Comparison of ENCODE assay signal across 9 mouse cellular contexts in genomic region chr2:137101074-137101473, GRCm38 (mm10). TPM values are rescaled to one million over a fixed set of nuclear protein-coding genes. Genes with fewer than 3 reads are reported as not detected.
DNase-seq lines count a peak whose midpoint lies in the region; ATAC-seq and TF ChIP-seq lines count a peak whose summit lies in the region.
"Had no signal": no experiment of that assay in that cellular context is flagged by ENCODE, and none has a peak within 500 bp of the region (broad histone marks: within the 10 kb centered on the region; RNA-seq: fewer than 3 reads in every experiment).

No protein-coding gene starts in this region.

- no peaks in the 10 kb centered on the region for H3K9me3 ChIP-seq in hindbrain, postnatal 0 days (ENCODE audit: low read length)
- H3K9me3 ChIP-seq: heart, embryonic 15.5 days had no signal

- DNase-seq in embryo, embryonic 10 days (ENCODE audit: low spot score), result peak; percentile 50
- DNase-seq in embryo, embryonic 9.5 days (ENCODE audit: extremely low spot score), result no peak
- DNase-seq in adipocyte (ENCODE audit: low spot score), result peak; percentile 45
- peak; percentile 79 for DNase-seq in gastrocnemius, adult 2 months
- peak; percentile 59 for DNase-seq in hindbrain, postnatal 0 days (ENCODE audit: low spot score)
- DNase-seq in spleen, adult 18-20 months, result no peak
- DNase-seq in B cell, adult 2 months, result no peak
- no peak for DNase-seq in cerebellum, adult 18-20 months

- no peak overlapping the region for H3K9ac ChIP-seq in hindbrain, postnatal 0 days (replicated peaks; ENCODE audit: low read length)
- H3K9ac ChIP-seq: heart, embryonic 15.5 days had no signal

- H3K27ac ChIP-seq in gastrocnemius, adult 2 months, result peak overlapping the region; percentile 38; the same call in 1 of the 2 replicates
- no peak overlapping the region for H3K27ac ChIP-seq in hindbrain, postnatal 0 days
- H3K27ac ChIP-seq: heart, embryonic 15.5 days had no signal

- H3K4me1 ChIP-seq in hindbrain, postnatal 0 days (ENCODE audit: insufficient read depth, low read length), result no peaks in the 10 kb centered on the region

- ATAC-seq in hindbrain, postnatal 0 days, result peak; percentile 85

- intact Hi-C loops in gastrocnemius, adult 2 months (cut with DNase I), result loop anchor here (10.0 kb wide), 2 partner anchors 106 to 474 kb away; no protein-coding TSS in a partner anchor

- TF ChIP-seq CTCF in gastrocnemius, adult 2 months (IDR thresholded peaks at IDR 0.05), result no peak
- TF ChIP-seq CTCF in hindbrain, postnatal 0 days (IDR thresholded peaks at IDR 0.05; ENCODE audit: low read depth), result no peak

- H3K4me3 ChIP-seq in gastrocnemius, adult 2 months, result 0 out of 2 replicates have a peak overlapping the region, but pooled peaks have one; percentile 11
- H3K4me3 ChIP-seq in hindbrain, postnatal 0 days (ENCODE audit: low read length), result no peak overlapping the region
- H3K4me3 ChIP-seq: heart, embryonic 15.5 days had no signal

- 42% methylated on average over 5 of the region's 5 CpGs for WGBS in hindbrain, postnatal 0 days

- H3K27me3 ChIP-seq in hindbrain, postnatal 0 days (ENCODE audit: insufficient read depth, low read length), result no peaks in the 10 kb centered on the region
- H3K27me3 ChIP-seq: heart, embryonic 15.5 days had no signal

- no peaks in the 10 kb centered on the region; the same call in 1 of the 2 replicates for H3K36me3 ChIP-seq in hindbrain, postnatal 0 days (ENCODE audit: insufficient read depth, low read length)

- H3K4me2 ChIP-seq in hindbrain, postnatal 0 days (ENCODE audit: low read depth, low read length), result no peak overlapping the region
- H3K4me2 ChIP-seq: heart, embryonic 15.5 days had no signal

RNA-seq across cellular contexts. Expression of gene Jag1, which starts 15.4 kb away (rescaled TPM):
- total RNA-seq in gastrocnemius, adult 2 months (2021), result 1 to 10 TPM; 5.3 to 6.7 TPM
- 8.5 and 8.7 TPM in 2 replicates for total RNA-seq in hindbrain, postnatal 0 days (2014; rRNA removed)
- 4.9 and 5.5 TPM in 2 replicates for polyA plus RNA-seq in hindbrain, postnatal 0 days (2015; fragmentation: Nextera tagmentation; extraction: Ambion mirVana)

Comparison
In these comparisons a context has a peak if more than half of its experiments do, and no peak if none do; other contexts are left out.
1. DNase-seq: peak in embryo, embryonic 10 days (single experiment), adipocyte (single experiment), gastrocnemius, adult 2 months (single experiment) and hindbrain, postnatal 0 days (single experiment); none in embryo, embryonic 9.5 days (single experiment), spleen, adult 18-20 months (0 of 2), B cell, adult 2 months (0 of 2) and cerebellum, adult 18-20 months (0 of 2).